Mouse (Mus musculus) v-Abl transformed pro-B cells (cell line): ENCODE results near the gene Gm20683.
"Not testable (repeated sequence)": the region's sequence is repeated elsewhere in the genome, so short reads cannot be mapped to it uniquely, and the experiment has no call there.

ENCODE experiments used
- in situ Hi-C, 2 experiments: fragments of 400-800 bp; cut with MboI; formaldehyde crosslinking; loops; one replicate each; pipeline ENCODE4 v1.15.1; 2025; ENCODE audit not compliant: unreplicated experiment in 2 of 2

Gene Gm20683

GRCm38 (mm10) chr17:25808789-25809605 is 32.6 kb downstream of the Gm20683 start, which contains the start of gene Fbxl16:
Gene Fbxl16, plus strand, starts transcription at chr17:25809085.
- in situ Hi-C loops, result no loop called here

DNA sequence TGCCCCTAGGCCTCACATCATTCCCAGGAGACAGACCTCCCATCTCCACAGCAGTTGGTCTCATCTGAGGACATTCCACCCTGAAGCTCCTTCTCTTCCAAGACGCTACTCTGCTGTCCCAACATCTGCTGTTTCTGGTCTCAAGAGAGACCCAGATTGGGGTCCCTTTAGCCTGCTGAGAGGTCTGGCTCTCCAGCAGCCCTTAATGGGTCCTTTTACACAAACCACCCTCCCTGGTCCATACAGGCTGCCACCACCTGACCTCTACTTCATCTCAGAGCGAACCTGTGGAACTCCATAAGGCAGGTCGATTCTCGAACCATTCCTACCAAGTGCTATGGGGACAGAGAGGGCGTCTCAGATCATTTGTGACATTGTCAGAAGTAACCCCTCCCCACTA is 33.5 kb downstream of the Gm20683 start:
- in situ Hi-C loops, result no loop called here

GRCm38 (mm10) chr17:25807452-25807851 is 34.1 kb downstream of the Gm20683 start:
- in situ Hi-C loops, result not testable (repeated sequence)

DNA sequence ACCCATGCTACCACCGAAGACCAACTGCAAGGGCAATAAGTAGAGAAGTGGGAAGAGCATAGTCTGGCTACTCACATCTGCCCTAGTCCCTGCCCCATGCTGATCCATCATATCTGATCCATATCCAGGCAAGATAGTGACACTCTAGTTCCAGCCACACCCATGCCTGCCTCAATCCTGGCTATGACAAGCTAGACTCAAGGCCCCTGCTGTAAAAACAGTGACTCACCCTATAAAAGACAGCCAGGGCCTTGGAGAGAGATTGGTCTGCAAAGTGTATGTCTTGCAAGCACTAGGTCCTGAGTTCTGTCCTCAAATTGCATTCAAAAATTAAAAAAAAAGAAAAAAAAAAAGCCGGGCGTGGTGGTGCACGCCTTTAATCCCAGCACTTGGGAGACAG is 35.1 kb downstream of the Gm20683 start:
- in situ Hi-C loops, result no loop called here

- in situ Hi-C loops, result loop anchor here (5.0 kb wide), 2 partner anchors 36 to 71 kb away; no protein-coding TSS in a partner anchor
Measured at GRCm38 (mm10) chr17:25802825-25803517, 38.6 kb downstream of the Gm20683 start.

- in situ Hi-C loops, result loop anchor here (5.0 kb wide), 2 partner anchors 34 to 69 kb away; no protein-coding TSS in a partner anchor
Measured at GRCm38 (mm10) chr17:25801029-25801428, 40.5 kb downstream of the Gm20683 start.

DNA sequence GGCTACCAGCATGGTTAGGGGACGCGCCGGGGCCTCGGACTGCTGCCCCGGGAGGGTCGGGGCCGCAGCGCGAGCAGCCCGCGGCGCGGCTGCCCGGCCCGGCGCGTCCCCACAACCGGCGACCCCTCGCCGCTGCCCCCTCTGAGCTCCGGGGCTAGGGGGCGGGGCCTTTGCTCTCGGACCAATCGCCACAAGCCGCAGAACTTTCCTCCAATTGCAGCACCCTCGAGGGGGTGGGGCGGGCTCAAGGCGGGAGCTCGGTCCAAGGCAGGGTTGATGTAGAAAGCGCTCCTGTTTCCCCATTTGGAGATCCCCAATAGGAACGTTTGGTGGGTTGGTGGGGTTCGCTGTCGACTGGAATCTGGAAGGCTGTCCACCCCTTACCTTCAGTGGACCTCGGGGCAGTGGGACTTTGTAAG is 44.6 kb downstream of the Gm20683 start, which contains the start of gene Metrn:
Metrn (minus strand) TSS at position 186 of the 419 bp plus-strand sequence.
- in situ Hi-C loops, result no loop called here

GRCm38 (mm10) chr17:25796211-25796771 is 45.3 kb downstream of the Gm20683 start:
- in situ Hi-C loops, result no loop called here

DNA sequence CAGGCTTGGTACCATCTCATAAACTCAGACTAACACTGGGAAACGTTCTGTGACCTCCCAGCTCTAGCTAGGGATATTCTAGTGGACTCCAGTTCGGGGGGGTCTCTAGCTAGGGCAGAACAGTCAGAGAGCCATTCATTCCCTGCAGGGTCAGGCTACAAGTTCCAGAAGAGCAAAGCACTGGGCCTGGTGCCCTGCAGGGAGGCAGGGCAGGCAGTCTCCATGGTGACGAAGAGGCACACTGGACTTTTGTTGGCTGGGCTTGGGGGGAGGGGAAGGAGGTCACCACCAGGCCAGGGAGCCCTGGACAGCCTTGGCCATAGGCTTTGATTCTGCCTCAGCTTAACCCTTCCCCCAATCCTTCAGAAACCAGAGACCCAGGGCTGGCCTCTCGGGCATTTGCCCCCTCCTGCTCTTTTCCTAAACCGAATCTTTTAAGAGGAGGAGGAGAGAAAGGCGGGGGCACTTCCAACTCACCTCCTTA is 45.9 kb downstream of the Gm20683 start, which contains the start of gene AC134908.4:
AC134908.4 (minus strand) TSS at position 51 of the 484 bp plus-strand sequence.
- in situ Hi-C loops, result no loop called here

- in situ Hi-C loops, result no loop called here
Measured at GRCm38 (mm10) chr17:25794998-25795397, 46.6 kb downstream of the Gm20683 start.

DNA sequence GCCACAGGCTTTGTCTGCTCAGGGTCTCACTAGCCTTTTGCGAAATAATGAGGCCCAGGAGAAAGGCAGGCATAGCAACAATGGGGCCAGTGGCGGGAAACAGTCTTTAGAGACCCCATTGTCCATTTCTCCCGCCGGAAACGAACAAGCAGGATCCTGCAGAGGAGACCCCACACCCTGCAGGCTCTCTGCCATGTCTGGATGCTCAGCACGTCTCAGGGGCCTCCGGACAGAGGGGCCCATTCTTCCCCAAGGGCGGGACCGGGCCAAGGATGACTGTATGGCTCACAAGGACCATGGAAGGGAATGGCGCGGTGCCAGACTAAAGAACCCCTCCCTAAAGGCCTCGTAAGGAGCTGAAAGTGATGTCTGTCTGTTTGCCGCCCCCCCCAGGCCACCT is 47.4 kb downstream of the Gm20683 start:
- in situ Hi-C loops, result no loop called here

GRCm38 (mm10) chr17:25792615-25793014 is 48.9 kb downstream of the Gm20683 start, which contains the start of gene Fam173a:
Gene Fam173a, minus strand, starts transcription at chr17:25792901.
- in situ Hi-C loops, result no loop called here

DNA sequence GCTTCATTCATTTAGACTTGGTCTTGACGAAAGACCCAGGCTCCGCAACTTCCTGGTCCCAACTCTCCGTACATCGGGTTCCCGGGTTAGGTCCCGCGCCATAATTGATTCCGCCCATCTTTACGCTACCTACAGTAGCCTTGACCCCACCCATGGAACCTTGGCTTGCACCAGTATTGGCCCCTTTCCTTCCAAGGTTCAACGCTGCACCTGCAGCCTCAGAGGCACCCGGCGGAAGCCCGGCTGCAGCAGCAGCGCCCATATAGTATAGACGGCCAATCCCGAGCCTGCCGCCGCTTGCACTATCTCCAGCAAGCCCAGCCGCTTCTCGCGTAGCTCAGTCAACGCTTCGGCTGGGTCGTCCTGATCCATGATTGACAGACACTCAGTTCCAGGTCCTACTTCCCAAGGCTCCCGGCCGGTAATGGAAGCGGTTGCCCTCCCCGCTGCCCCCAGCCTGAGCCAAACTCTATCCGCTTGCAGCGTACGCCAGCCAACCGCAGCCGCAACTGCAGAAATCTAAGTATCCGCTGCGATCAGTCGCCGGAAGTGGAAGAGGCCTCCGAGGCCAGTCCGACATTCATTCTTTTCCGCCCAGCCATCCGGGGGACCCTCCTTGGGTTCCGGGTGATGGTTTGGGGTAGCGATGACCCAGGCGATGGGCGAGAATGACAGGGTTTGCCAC is 49.6 kb downstream of the Gm20683 start:
- in situ Hi-C loops, result no loop called here

GRCm38 (mm10) chr17:25791320-25791842 is 50.2 kb downstream of the Gm20683 start:
- in situ Hi-C loops, result no loop called here

DNA sequence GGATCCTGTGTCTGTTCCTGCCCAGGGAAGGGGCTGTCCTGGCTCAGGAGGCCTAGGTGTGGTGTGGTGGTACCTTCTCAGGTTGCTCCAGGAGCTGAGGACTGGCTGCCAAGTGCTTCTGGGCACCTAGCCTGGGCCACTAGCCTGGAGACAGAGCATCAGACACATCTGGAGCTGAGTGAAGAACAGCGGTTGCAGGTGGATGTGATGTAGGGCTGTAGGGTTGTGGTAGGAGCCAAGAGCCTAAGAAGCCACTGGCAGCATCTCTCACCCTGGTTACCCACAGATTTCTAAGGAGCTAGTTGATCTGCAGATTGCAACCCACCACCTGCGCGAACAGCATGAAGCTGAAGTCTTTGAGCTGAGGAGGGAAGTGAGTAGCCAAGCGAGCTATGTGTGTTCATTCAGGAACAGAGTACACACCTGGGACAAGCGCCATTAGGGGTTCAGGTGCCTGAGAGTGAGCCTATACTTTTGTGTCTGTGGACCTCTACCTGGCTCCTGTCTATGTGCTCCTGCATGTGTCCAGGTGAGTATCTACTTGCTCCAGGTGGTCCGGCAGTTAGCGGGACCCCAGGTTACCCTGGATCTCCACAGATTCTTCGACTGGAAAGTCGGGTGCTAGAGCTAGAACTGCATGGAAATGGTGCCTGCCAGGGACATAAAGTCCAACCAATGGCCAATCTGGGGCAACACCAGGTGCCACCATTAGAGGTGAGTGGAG is 54.6 kb downstream of the Gm20683 start:
- in situ Hi-C loops, result no loop called here

- in situ Hi-C loops, result no loop called here
Measured at GRCm38 (mm10) chr17:25786280-25786679, 55.3 kb downstream of the Gm20683 start, which contains the start of gene Ccdc78. Gene Ccdc78, plus strand, starts transcription at chr17:25786580.

DNA sequence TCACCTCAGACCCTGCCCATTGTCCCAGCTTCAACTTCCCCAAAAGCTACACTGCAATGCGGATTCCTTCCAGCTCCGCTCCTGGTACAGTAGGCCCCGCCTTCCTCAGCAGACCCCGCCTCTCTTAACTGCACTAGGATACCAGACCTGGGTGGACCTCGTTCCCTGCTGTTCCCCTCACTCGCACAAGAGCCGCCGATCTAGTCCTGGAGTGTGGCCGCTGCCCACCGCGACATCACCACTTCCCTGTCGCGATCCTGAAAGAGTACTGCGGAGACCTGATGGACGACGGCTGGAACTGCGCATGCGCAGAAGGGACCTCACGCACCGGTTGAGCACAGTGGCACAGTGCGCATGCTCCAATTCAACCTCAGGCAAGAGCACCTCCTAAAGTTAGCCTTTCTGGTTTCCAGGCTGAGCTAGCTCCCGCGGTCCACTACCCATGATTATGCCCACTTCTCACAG is 56.2 kb downstream of the Gm20683 start, which contains the start of gene Haghl:
Haghl (minus strand) TSS at position 393 of the 465 bp plus-strand sequence.
- in situ Hi-C loops, result no loop called here
